Mouse (Mus musculus) C2C12 (cell line): ENCODE results near the gene Ano6.

Experiments
- CTCF ChIP-seq: IDR thresholded peaks from one replicate; pipeline ENCODE4 v1.5.1; 2011; ENCODE audit not compliant: control insufficient read depth, insufficient read depth, insufficient read length
- MYOG ChIP-seq: IDR thresholded peaks from one replicate; pipeline ENCODE4 v1.6.1; 2011; ENCODE audit not compliant: control insufficient read depth, insufficient read length; ENCODE audit errors: extremely low read depth

GRCm38 (mm10) chr15:95758696-95759434, 31.8 kb upstream of the Ano6 start:
- no peak for TF ChIP-seq CTCF
- no peak for TF ChIP-seq MYOG
